Mouse (Mus musculus) heart, embryonic 12.5 days (tissue): ENCODE measurements around the gene Guca2b. TPM values are rescaled to one million over a fixed set of nuclear protein-coding genes. Genes with fewer than 3 reads are reported as not detected.

Source experiments
- ATAC-seq: fragments of 200-750 bp; cut with Nextera tagmentation; 2 replicates; pipeline ENCODE4 v1.8.0; 2017; ENCODE audit warnings: moderate TSS enrichment, moderate library complexity; ENCODE audit not compliant: insufficient number of reproducible peaks, low FRiP score
- H3K27ac ChIP-seq: fragments of 300-500 bp; sonication (generic); 2 replicates; pipeline ENCODE4 v1.5.1; 2016; ENCODE audit warnings: mild to moderate bottlenecking, moderate library complexity; ENCODE audit not compliant: poor library complexity, severe bottlenecking
- H3K27me3 ChIP-seq: fragments of 300-500 bp; sonication (generic); replicated peaks from 2 replicates; pipeline ENCODE4 v1.6.1; 2016; ENCODE audit warnings: mild to moderate bottlenecking, moderate library complexity
- H3K36me3 ChIP-seq: fragments of 300-500 bp; sonication (generic); 2 replicates; pipeline ENCODE4 v1.6.1; 2016; ENCODE audit warnings: mild to moderate bottlenecking, moderate library complexity
- H3K4me1 ChIP-seq: fragments of 300-500 bp; sonication (generic); replicated peaks from 2 replicates; pipeline ENCODE4 v1.6.1; 2016; ENCODE audit warnings: mild to moderate bottlenecking
- H3K4me2 ChIP-seq: fragments of 300-500 bp; sonication (generic); 2 replicates; pipeline ENCODE4 v1.6.1; 2016; ENCODE audit warnings: mild to moderate bottlenecking, moderate library complexity
- H3K4me3 ChIP-seq: fragments of 300-500 bp; sonication (generic); 2 replicates; pipeline ENCODE4 v1.5.1; 2016; ENCODE audit warnings: mild to moderate bottlenecking
- H3K9ac ChIP-seq: fragments of 300-500 bp; sonication (generic); 2 replicates; pipeline ENCODE4 v1.6.1; 2016; ENCODE audit warnings: mild to moderate bottlenecking, moderate library complexity
- H3K9me3 ChIP-seq: fragments of 300-500 bp; sonication (generic); replicated peaks from 2 replicates; pipeline ENCODE4 v1.6.1; 2016; ENCODE audit warnings: mild to moderate bottlenecking, moderate library complexity
- WGBS: fragments of 180-500 bp; shearing (Covaris S2); methylation state at CpG from one replicate; pipeline ENCODE4 v1.1.7; 2016; 5-methylcytosine and 5-hydroxymethylcytosine counted together
- polyA plus RNA-seq: library from polyadenylated mRNA; unstranded; fragments of >200 nt; fragmentation: Nextera tagmentation; extraction: Ambion mirVana; gene quantifications from 2 replicates; pipeline ENCODE4 v1.2.1, GENCODE M21; 2016

Guca2b gene
- polyA plus RNA-seq, 1 experiment from 2014 or later = not detected

DNA sequence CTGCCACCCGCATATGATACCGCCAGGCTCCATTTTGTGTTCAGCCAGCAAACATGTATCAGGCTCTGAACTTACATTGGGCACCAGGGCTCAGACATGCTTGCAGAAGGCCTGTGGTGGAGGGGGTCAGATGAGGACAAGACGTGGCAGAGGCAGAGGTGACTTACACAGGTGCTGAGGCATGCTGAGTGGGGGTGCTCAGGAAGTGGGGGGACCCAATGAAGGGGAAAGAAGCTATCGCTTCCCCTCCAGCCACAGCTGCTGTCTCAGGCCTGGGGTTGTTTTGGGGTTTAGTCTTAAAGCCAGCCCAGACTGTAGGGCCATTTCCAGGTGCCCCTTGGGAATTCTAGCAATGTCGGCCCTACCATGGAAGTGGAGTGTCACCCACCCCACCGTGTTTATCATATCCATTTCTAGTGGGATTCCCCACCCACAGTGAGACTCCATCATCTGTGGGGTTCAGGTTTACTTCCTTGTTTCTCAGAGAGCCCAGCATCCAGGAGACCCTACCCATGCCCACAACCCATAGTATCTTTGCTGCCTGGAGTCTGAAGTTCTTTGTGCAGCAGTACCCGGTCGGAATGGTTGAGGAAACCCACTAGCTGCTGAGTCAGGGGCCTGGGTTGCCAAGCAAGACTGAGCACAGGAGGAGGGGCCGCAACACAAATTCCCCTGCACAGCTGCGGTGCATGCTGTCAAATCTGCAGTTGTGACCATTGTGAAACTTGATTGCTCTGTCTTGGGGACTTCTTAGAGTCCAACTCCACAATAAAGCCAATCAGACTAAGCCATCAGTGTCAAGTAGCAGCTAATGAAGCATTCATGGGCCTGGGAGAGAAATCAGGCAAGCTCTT is 10.8 kb upstream of the Guca2b start:
- H3K4me2 ChIP-seq = no peak overlapping the region
- ATAC-seq = no peak
- peaks cover 44% of the 10 kb centered on the region for H3K4me1 ChIP-seq
- H3K27ac ChIP-seq = no peak overlapping the region
- H3K9me3 ChIP-seq = no peaks in the 10 kb centered on the region
- no peaks in the 10 kb centered on the region for H3K27me3 ChIP-seq
- 76% methylated on average over 10 of the region's 10 CpGs for WGBS
- H3K4me3 ChIP-seq = no peak overlapping the region
- no peak overlapping the region; the same call in 1 of the 2 replicates for H3K9ac ChIP-seq
- no peaks in the 10 kb centered on the region for H3K36me3 ChIP-seq

- H3K27ac ChIP-seq = no peak overlapping the region
- WGBS = 82% methylated on average over 4 of the region's 4 CpGs
- peaks cover 44% of the 10 kb centered on the region for H3K4me1 ChIP-seq
Observed at GRCm38 (mm10) chr4:119668596-119668995, 9.8 kb upstream of the Guca2b start.

GRCm38 (mm10) chr4:119668185-119668584 is 9.4 kb upstream of the Guca2b start:
- ATAC-seq = no peak
- WGBS = 74% methylated on average over 3 of the region's 3 CpGs

More at GRCm38 (mm10) chr4:119668596-119668995, 9.8 kb upstream of the Guca2b start:
- H3K4me2 ChIP-seq = no peak overlapping the region
- no peak overlapping the region for H3K4me3 ChIP-seq
- no peak overlapping the region for H3K9ac ChIP-seq
- ATAC-seq = no peak
- no peaks in the 10 kb centered on the region for H3K9me3 ChIP-seq
- no peaks in the 10 kb centered on the region for H3K36me3 ChIP-seq
- no peaks in the 10 kb centered on the region for H3K27me3 ChIP-seq

GRCm38 (mm10) chr4:119667454-119667853 is 8.7 kb upstream of the Guca2b start:
- WGBS = 25% methylated on average over 5 of the region's 5 CpGs
- no peak overlapping the region for H3K4me3 ChIP-seq
- no peaks in the 10 kb centered on the region for H3K36me3 ChIP-seq
- H3K27me3 ChIP-seq = no peaks in the 10 kb centered on the region
- H3K27ac ChIP-seq = no peak overlapping the region
- no peaks in the 10 kb centered on the region for H3K9me3 ChIP-seq
- peaks cover 51% of the 10 kb centered on the region for H3K4me1 ChIP-seq
- ATAC-seq = no peak
- no peak overlapping the region for H3K4me2 ChIP-seq
- no peak overlapping the region for H3K9ac ChIP-seq

More at GRCm38 (mm10) chr4:119668185-119668584, 9.4 kb upstream of the Guca2b start:
- no peak overlapping the region for H3K9ac ChIP-seq
- no peak overlapping the region for H3K27ac ChIP-seq
- peaks cover 47% of the 10 kb centered on the region for H3K4me1 ChIP-seq
- H3K36me3 ChIP-seq = no peaks in the 10 kb centered on the region
- no peaks in the 10 kb centered on the region for H3K27me3 ChIP-seq
- H3K4me2 ChIP-seq = no peak overlapping the region
- H3K4me3 ChIP-seq = no peak overlapping the region
- H3K9me3 ChIP-seq = no peaks in the 10 kb centered on the region

DNA sequence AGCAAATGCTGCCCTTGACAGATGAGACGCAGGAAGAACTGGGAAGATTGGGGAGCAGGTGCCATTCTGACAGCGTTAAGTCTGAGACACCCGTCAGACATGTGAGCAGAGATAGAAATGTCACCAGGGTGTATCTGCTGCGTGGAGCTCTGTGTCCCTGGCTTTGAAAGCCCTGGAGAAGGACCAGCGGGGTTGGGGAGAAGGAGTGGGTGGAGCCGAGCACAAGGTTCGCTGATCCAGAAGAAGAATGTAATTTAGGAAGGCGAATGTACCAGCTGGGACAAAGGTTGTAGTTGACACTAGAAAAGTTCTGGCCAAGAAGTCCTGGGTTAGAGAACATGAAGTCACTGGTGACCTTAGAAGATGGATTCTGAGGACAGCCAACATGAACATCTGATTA is 7.4 kb upstream of the Guca2b start:
- Histone ChIP-seq H3K4me3 (no peak overlapping the region), H3K27ac (peak overlapping the region; percentile 41), H3K4me1 (peaks cover 48% of the 10 kb centered on the region), H3K4me2 (no peak overlapping the region), H3K36me3 (no peaks in the 10 kb centered on the region), H3K9me3 (no peaks in the 10 kb centered on the region), H3K9ac (no peak overlapping the region), H3K27me3 (no peaks in the 10 kb centered on the region)
- WGBS = 37% methylated on average over 8 of the region's 8 CpGs
- no peak for ATAC-seq

DNA sequence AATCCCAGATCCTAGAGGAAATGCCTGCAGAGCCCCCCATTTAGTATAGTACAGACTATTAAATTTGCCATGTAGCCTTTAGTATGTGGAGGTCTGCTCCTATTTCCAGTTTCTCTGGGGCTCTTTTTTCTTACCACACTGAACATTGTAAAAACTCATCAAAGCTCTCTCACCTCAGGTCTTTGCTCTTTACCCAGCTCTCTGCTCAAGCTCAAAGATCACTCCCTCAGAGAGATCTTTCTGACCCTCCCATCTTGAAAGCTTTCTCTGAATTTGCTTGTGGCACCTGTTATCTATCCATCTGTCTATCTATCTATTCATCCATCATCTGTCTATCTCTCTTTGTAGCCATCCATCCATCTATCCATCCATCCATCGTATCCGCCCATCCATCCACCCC is 6.4 kb upstream of the Guca2b start:
- Histone ChIP-seq H3K4me3 (no peak overlapping the region), H3K36me3 (no peaks in the 10 kb centered on the region), H3K9me3 (no peaks in the 10 kb centered on the region), H3K4me1 (peaks cover 48% of the 10 kb centered on the region), H3K27ac (no peak overlapping the region), H3K27me3 (no peaks in the 10 kb centered on the region), H3K9ac (no peak overlapping the region), H3K4me2 (no peak overlapping the region)
- no peak for ATAC-seq
- 93% methylated on average over 2 of the region's 2 CpGs for WGBS

- peaks cover 48% of the 10 kb centered on the region for H3K4me1 ChIP-seq
- no peaks in the 10 kb centered on the region for H3K27me3 ChIP-seq
- WGBS = 93% methylated on average over 14 of the region's 14 CpGs
Observed at GRCm38 (mm10) chr4:119663409-119664095, 4.8 kb upstream of the Guca2b start.

DNA sequence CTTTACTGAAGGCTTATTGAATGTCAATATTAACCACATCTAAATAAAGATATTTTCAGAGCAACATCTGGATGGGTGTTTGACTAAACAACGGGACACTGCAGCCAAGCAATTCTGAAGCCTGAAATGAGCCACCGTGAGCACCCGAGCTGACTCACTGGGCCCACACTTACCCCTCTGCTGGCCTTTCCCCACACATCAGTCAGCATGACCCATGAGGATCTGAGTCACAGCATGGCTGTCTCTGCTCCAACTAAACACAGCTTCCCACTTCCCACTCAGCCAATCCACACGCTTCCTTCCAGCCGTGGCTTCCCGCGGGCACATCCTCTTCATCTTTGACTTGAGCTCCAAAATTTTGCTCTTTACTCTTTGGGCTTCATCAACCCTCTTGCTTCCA is 4.2 kb upstream of the Guca2b start:
- Histone ChIP-seq H3K27ac (peak overlapping the region; percentile 92), H3K9ac (no peak overlapping the region), H3K27me3 (no peaks in the 10 kb centered on the region), H3K9me3 (no peaks in the 10 kb centered on the region), H3K4me3 (no peak overlapping the region), H3K4me1 (peaks cover 48% of the 10 kb centered on the region), H3K4me2 (no peak overlapping the region), H3K36me3 (no peaks in the 10 kb centered on the region)
- ATAC-seq = no peak
- WGBS = 79% methylated on average over 7 of the region's 7 CpGs

More at GRCm38 (mm10) chr4:119663409-119664095, 4.8 kb upstream of the Guca2b start:
- Histone ChIP-seq H3K4me3 (no peak overlapping the region), H3K9ac (no peak overlapping the region), H3K4me2 (no peak overlapping the region), H3K9me3 (no peaks in the 10 kb centered on the region), H3K27ac (peak overlapping the region; percentile 92; the same call in 1 of the 2 replicates), H3K36me3 (no peaks in the 10 kb centered on the region)
- no peak for ATAC-seq

GRCm38 (mm10) chr4:119662151-119662550 is 3.4 kb upstream of the Guca2b start:
- Histone ChIP-seq H3K27me3 (no peaks in the 10 kb centered on the region), H3K9me3 (no peaks in the 10 kb centered on the region), H3K9ac (no peak overlapping the region), H3K4me3 (no peak overlapping the region), H3K36me3 (no peaks in the 10 kb centered on the region), H3K4me2 (0 out of 2 replicates have a peak overlapping the region, but pooled peaks have one; percentile 5), H3K4me1 (peaks cover 48% of the 10 kb centered on the region), H3K27ac (peak overlapping the region; percentile 92)
- 11% methylated on average over 4 of the region's 4 CpGs for WGBS
- ATAC-seq = peak; percentile 69; the same call in 1 of the 2 replicates

GRCm38 (mm10) chr4:119660007-119660406 is 1.3 kb upstream of the Guca2b start:
- H3K4me1 ChIP-seq = peaks cover 37% of the 10 kb centered on the region
- 71% methylated on average over 8 of the region's 8 CpGs for WGBS
- H3K4me2 ChIP-seq = no peak overlapping the region
- ATAC-seq = no peak
- H3K9ac ChIP-seq = no peak overlapping the region
- no peak overlapping the region for H3K27ac ChIP-seq
- no peaks in the 10 kb centered on the region for H3K9me3 ChIP-seq
- no peaks in the 10 kb centered on the region for H3K27me3 ChIP-seq
- no peaks in the 10 kb centered on the region for H3K36me3 ChIP-seq
- H3K4me3 ChIP-seq = no peak overlapping the region

- peaks cover 33% of the 10 kb centered on the region for H3K4me1 ChIP-seq
- no peaks in the 10 kb centered on the region for H3K36me3 ChIP-seq
- no peak overlapping the region for H3K4me2 ChIP-seq
- no peak overlapping the region for H3K9ac ChIP-seq
- H3K4me3 ChIP-seq = no peak overlapping the region
- no peaks in the 10 kb centered on the region for H3K27me3 ChIP-seq
- 54% methylated on average over 2 of the region's 2 CpGs for WGBS
- peaks cover 4% of the 10 kb centered on the region; the same call in 1 of the 2 replicates for H3K9me3 ChIP-seq
- H3K27ac ChIP-seq = no peak overlapping the region
- no peak for ATAC-seq
Observed at GRCm38 (mm10) chr4:119658246-119658645, 508 bp downstream of the Guca2b start.
